Mouse (Mus musculus) cerebellum, adult 2 months (tissue): ENCODE data around the gene Top1.

Experiments
- CTCF ChIP-seq: fragments of 200-500 bp; IDR thresholded peaks from 2 replicates; pipeline ENCODE4 v1.5.1; 2011; ENCODE audit warnings: low read depth, mild to moderate bottlenecking, control low read depth, low read length, moderate library complexity, borderline replicate concordance; ENCODE audit not compliant: insufficient read depth
- POLR2A ChIP-seq: fragments of 200-500 bp; IDR thresholded peaks from 2 replicates; pipeline ENCODE4 v1.6.1; 2011; ENCODE audit warnings: low read length, control low read depth, borderline replicate concordance; ENCODE audit not compliant: insufficient read depth

DNA sequence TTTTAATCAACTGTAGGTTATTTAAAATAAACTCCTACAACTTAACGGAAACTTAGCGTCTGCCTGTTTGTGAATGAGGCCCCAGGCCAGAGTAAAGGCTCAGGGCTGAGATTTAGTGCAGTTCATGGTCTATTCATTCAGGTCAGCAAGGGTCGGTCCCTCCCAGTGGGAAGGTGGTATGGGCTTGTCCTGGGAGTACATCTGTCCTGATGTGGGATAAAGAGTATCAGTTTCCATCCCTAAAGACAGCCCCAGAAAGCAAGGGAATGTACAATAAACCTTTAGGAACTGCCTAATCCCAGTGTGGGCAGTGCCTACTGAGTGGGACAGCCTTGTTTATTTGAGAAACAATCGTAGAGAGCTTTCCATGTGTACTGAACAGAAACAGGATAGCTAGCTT is 77.0 kb downstream of the Top1 start:
- TF ChIP-seq CTCF (no peak), POLR2A (no peak)
